Comparison of ENCODE assay signal across 18 mouse cellular contexts in genomic region chr11:98323136-98323866, GRCm38 (mm10). TPM values are rescaled to one million over a fixed set of nuclear protein-coding genes. Genes with fewer than 3 reads are reported as not detected.
DNase-seq lines count a peak whose midpoint lies in the region; ATAC-seq and TF ChIP-seq lines count a peak whose summit lies in the region.
"Had no signal": no experiment of that assay in that cellular context is flagged by ENCODE, and none has a peak within 500 bp of the region (broad histone marks: within the 10 kb centered on the region; RNA-seq: fewer than 3 reads in every experiment).

No protein-coding gene starts in this region.

- no peak for TF ChIP-seq POLR2A in MEL (IDR thresholded peaks at IDR 0.05; ENCODE audit: control insufficient read depth in 1 of 2, insufficient read depth in 1 of 2, low read depth in 1 of 2, low read length in 2 of 2, poor library complexity in 1 of 2)

- no peaks in the 10 kb centered on the region for H3K79me2 ChIP-seq in MEL (ENCODE audit: control insufficient read depth, insufficient read depth, low read length, poor library complexity)

- DNase-seq in hindbrain, embryonic 14.5 days (ENCODE audit: low spot score), result no peak
- no peak for DNase-seq in MEL (ENCODE audit: low read depth, low spot score)
- peak; percentile 44 to 52 for DNase-seq in cerebellum, adult 18-20 months
- DNase-seq in adipocyte (ENCODE audit: low spot score), result no peak
- DNase-seq in T-cell, adult 2 months (ENCODE audit: low spot score), result no peak
- DNase-seq: gastrocnemius, postnatal 14 days; right cerebral cortex, adult 18-20 months; spleen, adult 18-20 months; thymus, adult 2 months had no signal

- H3K9ac ChIP-seq in hindbrain, embryonic 14.5 days, result no peak overlapping the region
- H3K9ac ChIP-seq in hindbrain, embryonic 12.5 days, result no peak overlapping the region
- H3K9ac ChIP-seq in MEL (ENCODE audit: control insufficient read depth, low read depth, low read length, poor library complexity, severe bottlenecking), result no peak overlapping the region
- peak overlapping the region; percentile 64; the same call in 1 of the 2 replicates for H3K9ac ChIP-seq in forebrain, embryonic 15.5 days (replicated peaks)
- H3K9ac ChIP-seq: lung, embryonic 14.5 days; midbrain, embryonic 12.5 days had no signal

- peaks cover 13% of the 10 kb centered on the region; the same call in 1 of the 2 replicates for H3K4me1 ChIP-seq in hindbrain, embryonic 14.5 days (replicated peaks; ENCODE audit: control insufficient read depth, insufficient read depth, low read length)
- peaks cover 24% of the 10 kb centered on the region for H3K4me1 ChIP-seq in hindbrain, embryonic 12.5 days
- no peaks in the 10 kb centered on the region for H3K4me1 ChIP-seq in MEL (ENCODE audit: control insufficient read depth in 1 of 2, insufficient read depth in 2 of 2, low read length in 2 of 2)
- H3K4me1 ChIP-seq in forebrain, embryonic 15.5 days, result peaks cover 76% of the 10 kb centered on the region

- peaks cover 96% of the 10 kb centered on the region for H3K27me3 ChIP-seq in hindbrain, embryonic 14.5 days (ENCODE audit: control insufficient read depth, insufficient read depth, low read length)
- peaks cover 98% of the 10 kb centered on the region for H3K27me3 ChIP-seq in hindbrain, embryonic 12.5 days
- H3K27me3 ChIP-seq in MEL (ENCODE audit: control insufficient read depth in 1 of 2, insufficient read depth in 2 of 2, low read length in 2 of 2), result peaks cover 9 to 35% of the 10 kb centered on the region in 2 experiments
- H3K27me3 ChIP-seq in forebrain, embryonic 15.5 days, result peaks cover 72% of the 10 kb centered on the region

- no peak overlapping the region for H3K4me3 ChIP-seq in hindbrain, embryonic 14.5 days (replicated peaks; ENCODE audit: low read length)
- no peak overlapping the region for H3K4me3 ChIP-seq in hindbrain, embryonic 12.5 days
- H3K4me3 ChIP-seq in MEL (ENCODE audit: control insufficient read depth in 1 of 2, insufficient read depth in 1 of 2, low read depth in 2 of 2, low read length in 2 of 2), result no peak overlapping the region
- H3K4me3 ChIP-seq in forebrain, embryonic 15.5 days, result 0 out of 2 replicates have a peak overlapping the region, but pooled peaks have one; percentile 9
- H3K4me3 ChIP-seq: midbrain, embryonic 12.5 days; myocyte had no signal

- no peaks in the 10 kb centered on the region for H3K9me3 ChIP-seq in hindbrain, embryonic 14.5 days (ENCODE audit: control insufficient read depth, low read length)
- H3K9me3 ChIP-seq in hindbrain, embryonic 12.5 days (replicated peaks), result no peaks in the 10 kb centered on the region
- no peaks in the 10 kb centered on the region for H3K9me3 ChIP-seq in MEL (replicated peaks; ENCODE audit: insufficient read depth, low read length)
- H3K9me3 ChIP-seq in forebrain, embryonic 15.5 days, result no peaks in the 10 kb centered on the region
- H3K9me3 ChIP-seq: midbrain, embryonic 12.5 days had no signal

- no peak for TF ChIP-seq RAD21 in MEL (IDR thresholded peaks at IDR 0.05; ENCODE audit: low read depth, low read length)

- TF ChIP-seq CTCF in MEL (IDR thresholded peaks at IDR 0.05 in 2 of 3, conservative IDR thresholded peaks at IDR 0.05 in 1 of 3; ENCODE audit: control insufficient read depth in 1 of 3, insufficient read depth in 1 of 3, low read depth in 2 of 3, low read length in 3 of 3, poor library complexity in 1 of 3, severe bottlenecking in 1 of 3), result no peak

- peak overlapping the region; percentile 36; the same call in 1 of the 2 replicates for H3K27ac ChIP-seq in hindbrain, embryonic 14.5 days
- no peak overlapping the region for H3K27ac ChIP-seq in hindbrain, embryonic 12.5 days
- no peak overlapping the region for H3K27ac ChIP-seq in MEL (ENCODE audit: control insufficient read depth, low read depth, low read length)
- peak overlapping the region; percentile 97 for H3K27ac ChIP-seq in forebrain, embryonic 15.5 days (replicated peaks)
- H3K27ac ChIP-seq: midbrain, embryonic 12.5 days had no signal

- no peak for TF ChIP-seq EP300 in MEL (IDR thresholded peaks at IDR 0.05; ENCODE audit: low read depth in 1 of 2, low read length in 2 of 2)

- no peak for ATAC-seq in hindbrain, embryonic 14.5 days (ENCODE audit: low FRiP score)
- no peak for ATAC-seq in hindbrain, embryonic 12.5 days (ENCODE audit: low FRiP score)
- ATAC-seq in forebrain, embryonic 15.5 days (replicated peaks), result no peak

- no peaks in the 10 kb centered on the region for H3K36me3 ChIP-seq in hindbrain, embryonic 14.5 days (replicated peaks; ENCODE audit: control insufficient read depth, insufficient read depth)
- H3K36me3 ChIP-seq in hindbrain, embryonic 12.5 days, result no peaks in the 10 kb centered on the region
- no peaks in the 10 kb centered on the region for H3K36me3 ChIP-seq in MEL (ENCODE audit: control insufficient read depth in 1 of 2, insufficient read depth in 2 of 2, low read length in 2 of 2)
- no peaks in the 10 kb centered on the region for H3K36me3 ChIP-seq in forebrain, embryonic 15.5 days
- H3K36me3 ChIP-seq: midbrain, embryonic 12.5 days had no signal

- 2% methylated on average over 10 of the region's 10 CpGs for WGBS in hindbrain, embryonic 14.5 days
- WGBS in hindbrain, embryonic 12.5 days, result 1% methylated on average over 10 of the region's 10 CpGs
- WGBS in forebrain, embryonic 15.5 days, result 1% methylated on average over 10 of the region's 10 CpGs

- H3K4me2 ChIP-seq in hindbrain, embryonic 14.5 days (replicated peaks), result peak overlapping the region; percentile 52
- H3K4me2 ChIP-seq in hindbrain, embryonic 12.5 days (replicated peaks), result no peak overlapping the region
- peak overlapping the region; percentile 40 for H3K4me2 ChIP-seq in forebrain, embryonic 15.5 days (replicated peaks)
- H3K4me2 ChIP-seq: liver, embryonic 11.5 days; lung, embryonic 14.5 days; midbrain, embryonic 12.5 days had no signal

TF ChIP-seq in MEL, 35 proteins besides CTCF, POLR2A, EP300 and RAD21:
- no peak for TF ChIP-seq MAX (IDR thresholded peaks at IDR 0.05; ENCODE audit: low read length)
- 0 out of 2 replicates have a peak, but pooled peaks have one; percentile 4 for TF ChIP-seq MXI1 (IDR thresholded peaks at IDR 0.05; ENCODE audit: low read depth, low read length)

RNA-seq across cellular contexts. Expression of gene Neurod2, which starts 6.1 kb away (rescaled TPM):
- 21.7 and 25.5 TPM in 2 replicates for polyA plus RNA-seq in hindbrain, embryonic 14.5 days (2014; fragmentation: Nextera tagmentation; extraction: Ambion mirVana)
- 7.2 and 10.2 TPM in 2 replicates for polyA plus RNA-seq in hindbrain, embryonic 12.5 days (2016; fragmentation: Nextera tagmentation; extraction: Ambion mirVana)
- not detected in 2 replicates for total RNA-seq in MEL (2012; rRNA removed)
- not detected for polyA plus RNA-seq in MEL (2012; ENCODE audit: insufficient read depth in 1 of 2, insufficient read length in 2 of 2, low read depth in 1 of 2, low replicate concordance in 2 of 2, missing spikeins in 1 of 2)
- 142 and 148 TPM in 2 replicates for polyA plus RNA-seq in forebrain, embryonic 15.5 days (2015; fragmentation: Nextera tagmentation; extraction: Ambion mirVana)
- total RNA-seq: gastrocnemius, postnatal 14 days; heart, postnatal 10 days had no signal
- polyA plus RNA-seq: lung, embryonic 14.5 days; myocyte; stomach, embryonic 14.5 days; urinary bladder, adult 2 months had no signal

RNA-seq across cellular contexts. Expression of gene Ppp1r1b, which starts 24.9 kb away (rescaled TPM):
- polyA plus RNA-seq in hindbrain, embryonic 14.5 days (2014; fragmentation: Nextera tagmentation; extraction: Ambion mirVana), result 3.0 and 3.3 TPM in 2 replicates
- polyA plus RNA-seq in hindbrain, embryonic 12.5 days (2016; fragmentation: Nextera tagmentation; extraction: Ambion mirVana), result 0.37 and 0.52 TPM in 2 replicates
- total RNA-seq in MEL (2012; rRNA removed), result 25.4 and 35.2 TPM in 2 replicates
- 100 to 1,000 TPM in 1 of 2 experiments, not detected in 1; 114 TPM for polyA plus RNA-seq in MEL (2012; ENCODE audit: insufficient read depth in 1 of 2, insufficient read length in 2 of 2, low read depth in 1 of 2, low replicate concordance in 2 of 2, missing spikeins in 1 of 2)
- 49.6 and 60.4 TPM in 2 replicates for polyA plus RNA-seq in forebrain, embryonic 15.5 days (2015; fragmentation: Nextera tagmentation; extraction: Ambion mirVana)
- polyA plus RNA-seq: myocyte had no signal

RNA-seq across cellular contexts. Expression of gene Stard3, which starts 34.9 kb away (rescaled TPM):
- 33.9 and 36.8 TPM in 2 replicates for polyA plus RNA-seq in hindbrain, embryonic 14.5 days (2014; fragmentation: Nextera tagmentation; extraction: Ambion mirVana)
- polyA plus RNA-seq in hindbrain, embryonic 12.5 days (2016; fragmentation: Nextera tagmentation; extraction: Ambion mirVana), result 49.0 and 50.0 TPM in 2 replicates
- 61.7 and 62.5 TPM in 2 replicates for total RNA-seq in MEL (2012; rRNA removed)
- 10 to 100 TPM in 1 of 2 experiments, not detected in 1; 53.0 TPM for polyA plus RNA-seq in MEL (2012; ENCODE audit: insufficient read depth in 1 of 2, insufficient read length in 2 of 2, low read depth in 1 of 2, low replicate concordance in 2 of 2, missing spikeins in 1 of 2)
- polyA plus RNA-seq in forebrain, embryonic 15.5 days (2015; fragmentation: Nextera tagmentation; extraction: Ambion mirVana), result 53.2 and 56.5 TPM in 2 replicates

Comparison
In these comparisons a context has a peak if more than half of its experiments do, and no peak if none do; other contexts are left out.
1. H3K27ac ChIP-seq: peak in hindbrain, embryonic 14.5 days (single experiment) and forebrain, embryonic 15.5 days (single experiment); none in hindbrain, embryonic 12.5 days (single experiment) and MEL (single experiment).
2. DNase-seq: peak in cerebellum, adult 18-20 months (2 of 2); none in hindbrain, embryonic 14.5 days (single experiment), MEL (single experiment), adipocyte (single experiment) and T-cell, adult 2 months (single experiment).
3. RNA of gene Ppp1r1b, which starts 24.9 kb away (polyA plus RNA-seq): 114 TPM in MEL and 49.6 to 60.4 TPM in forebrain, embryonic 15.5 days; 3.0 to 3.3 TPM in hindbrain, embryonic 14.5 days and 0.37 to 0.52 TPM in hindbrain, embryonic 12.5 days; every median in the first group is over 10 times any median in the second.